Mouse (Mus musculus): ENCODE data around the gene Chpf. TPM values are rescaled to one million over a fixed set of nuclear protein-coding genes. Genes with fewer than 3 reads are reported as not detected.

The Chpf gene
- polyA plus RNA-seq, 1 experiment from 2014 or later, result 39.7 TPM

GRCm38 (mm10) chr1:75511437-75512210 lies 32.5 kb upstream of the Chpf start:
- H3K4me2 ChIP-seq (ENCODE audit: low read length), result no peak overlapping the region
- H3K4me1 ChIP-seq (ENCODE audit: control insufficient read depth, insufficient read depth, low read length), result peaks cover 6% of the 10 kb centered on the region
- H3K36me3 ChIP-seq (ENCODE audit: control insufficient read depth, insufficient read depth, low read length), result no peaks in the 10 kb centered on the region
- H3K27ac ChIP-seq (replicated peaks; ENCODE audit: low read depth, low read length), result no peak overlapping the region
- H3K9ac ChIP-seq (replicated peaks; ENCODE audit: low read length), result no peak overlapping the region
- ATAC-seq (ENCODE audit: low FRiP score, low TSS enrichment) (no peak), DNase-seq (no peak)
- WGBS, result 74% methylated on average over 4 of the region's 4 CpGs
- H3K27me3 ChIP-seq (ENCODE audit: control insufficient read depth, insufficient read depth, low read length), result no peaks in the 10 kb centered on the region
- no peaks in the 10 kb centered on the region for H3K9me3 ChIP-seq (ENCODE audit: control insufficient read depth, low read length)
- H3K4me3 ChIP-seq (replicated peaks; ENCODE audit: low read depth, low read length), result no peak overlapping the region

- Histone ChIP-seq H3K4me3 (replicated peaks; ENCODE audit: low read depth, low read length) (no peak overlapping the region), H3K36me3 (ENCODE audit: control insufficient read depth, insufficient read depth, low read length) (no peaks in the 10 kb centered on the region), H3K9ac (replicated peaks; ENCODE audit: low read length) (no peak overlapping the region), H3K27me3 (ENCODE audit: control insufficient read depth, insufficient read depth, low read length) (no peaks in the 10 kb centered on the region), H3K4me2 (ENCODE audit: low read length) (no peak overlapping the region), H3K4me1 (ENCODE audit: control insufficient read depth, insufficient read depth, low read length) (peaks cover 9% of the 10 kb centered on the region), H3K27ac (replicated peaks; ENCODE audit: low read depth, low read length) (no peak overlapping the region), H3K9me3 (ENCODE audit: control insufficient read depth, low read length) (no peaks in the 10 kb centered on the region)
- DNase-seq, result no peak
- no peak for ATAC-seq (ENCODE audit: low FRiP score, low TSS enrichment)
- 78% methylated on average over 5 of the region's 5 CpGs for WGBS
These were observed 31.0 kb upstream of the Chpf start for GRCm38 (mm10) chr1:75510154-75510553.

GRCm38 (mm10) chr1:75509586-75509985 lies 30.5 kb upstream of the Chpf start:
- Histone ChIP-seq H3K27me3 (ENCODE audit: control insufficient read depth, insufficient read depth, low read length) (no peaks in the 10 kb centered on the region), H3K36me3 (ENCODE audit: control insufficient read depth, insufficient read depth, low read length) (no peaks in the 10 kb centered on the region), H3K4me3 (replicated peaks; ENCODE audit: low read depth, low read length) (no peak overlapping the region), H3K27ac (replicated peaks; ENCODE audit: low read depth, low read length) (no peak overlapping the region), H3K9me3 (ENCODE audit: control insufficient read depth, low read length) (no peaks in the 10 kb centered on the region), H3K4me2 (ENCODE audit: low read length) (no peak overlapping the region), H3K9ac (replicated peaks; ENCODE audit: low read length) (no peak overlapping the region), H3K4me1 (ENCODE audit: control insufficient read depth, insufficient read depth, low read length) (peaks cover 14% of the 10 kb centered on the region)
- 48% methylated on average over 20 of the region's 20 CpGs for WGBS
- ATAC-seq (ENCODE audit: low FRiP score, low TSS enrichment) (no peak), DNase-seq (no peak)

- no peak for ATAC-seq (ENCODE audit: low FRiP score, low TSS enrichment)
- H3K27me3 ChIP-seq (ENCODE audit: control insufficient read depth, insufficient read depth, low read length), result 0 out of 2 replicates have a peak, but pooled peaks cover 5% of the 10 kb centered on the region
- peaks cover 3% of the 10 kb centered on the region; the same call in 1 of the 2 replicates for H3K36me3 ChIP-seq (ENCODE audit: control insufficient read depth, insufficient read depth, low read length)
- WGBS, result 75% methylated on average over 10 of the region's 10 CpGs
- H3K9ac ChIP-seq (replicated peaks; ENCODE audit: low read length), result peak within 1 kb of the TSS; percentile 91
- H3K4me3 ChIP-seq (replicated peaks; ENCODE audit: low read depth, low read length), result peak within 1 kb of the TSS; percentile 56
- peaks cover 18% of the 10 kb centered on the region for H3K4me1 ChIP-seq (ENCODE audit: control insufficient read depth, insufficient read depth, low read length)
- no peaks in the 10 kb centered on the region for H3K9me3 ChIP-seq (ENCODE audit: control insufficient read depth, low read length)
- peak within 1 kb of the TSS; percentile 80 for H3K4me2 ChIP-seq (ENCODE audit: low read length)
- peak within 1 kb of the TSS; percentile 90 for H3K27ac ChIP-seq (replicated peaks; ENCODE audit: low read depth, low read length)
- no peak for DNase-seq
These were observed 27.9 kb upstream of the Chpf start, which contains the start of gene Inha for GRCm38 (mm10) chr1:75507006-75507405. Inha (plus strand) TSS chr1:75507077.

GRCm38 (mm10) chr1:75505956-75506831 lies 27.1 kb upstream of the Chpf start, which contains the start of gene Obsl1:
Obsl1 (minus strand) TSS chr1:75506452.
- H3K4me3 ChIP-seq (replicated peaks; ENCODE audit: low read depth, low read length), result peak within 1 kb of the TSS; percentile 56
- H3K9me3 ChIP-seq (ENCODE audit: control insufficient read depth, low read length), result no peaks in the 10 kb centered on the region
- 0 out of 2 replicates have a peak, but pooled peaks cover 5% of the 10 kb centered on the region for H3K27me3 ChIP-seq (ENCODE audit: control insufficient read depth, insufficient read depth, low read length)
- peaks cover 18% of the 10 kb centered on the region for H3K4me1 ChIP-seq (ENCODE audit: control insufficient read depth, insufficient read depth, low read length)
- peak; percentile 61 for ATAC-seq (ENCODE audit: low FRiP score, low TSS enrichment)
- peaks cover 11% of the 10 kb centered on the region for H3K36me3 ChIP-seq (ENCODE audit: control insufficient read depth, insufficient read depth, low read length)
- peak within 1 kb of the TSS; percentile 80 for H3K4me2 ChIP-seq (ENCODE audit: low read length)
- WGBS, result under 1% methylated on average over 65 of the region's 65 CpGs
- H3K9ac ChIP-seq (replicated peaks; ENCODE audit: low read length), result peak within 1 kb of the TSS; percentile 91
- DNase-seq, result peak; percentile 77
- peak within 1 kb of the TSS; percentile 90 for H3K27ac ChIP-seq (replicated peaks; ENCODE audit: low read depth, low read length)

- ATAC-seq (ENCODE audit: low FRiP score, low TSS enrichment), result peak; percentile 75
- Histone ChIP-seq H3K27me3 (ENCODE audit: control insufficient read depth, insufficient read depth, low read length) (0 out of 2 replicates have a peak, but pooled peaks cover 5% of the 10 kb centered on the region), H3K4me2 (ENCODE audit: low read length) (peak overlapping the region; percentile 80), H3K27ac (replicated peaks; ENCODE audit: low read depth, low read length) (peak overlapping the region; percentile 90), H3K4me1 (ENCODE audit: control insufficient read depth, insufficient read depth, low read length) (peaks cover 18% of the 10 kb centered on the region), H3K9me3 (ENCODE audit: control insufficient read depth, low read length) (no peaks in the 10 kb centered on the region), H3K9ac (replicated peaks; ENCODE audit: low read length) (peak overlapping the region; percentile 91), H3K36me3 (ENCODE audit: control insufficient read depth, insufficient read depth, low read length) (peaks cover 19% of the 10 kb centered on the region), H3K4me3 (replicated peaks; ENCODE audit: low read depth, low read length) (peak overlapping the region; percentile 56)
- peak; percentile 91 for DNase-seq
- WGBS, result under 1% methylated on average over 84 of the region's 84 CpGs
These were observed 26.2 kb upstream of the Chpf start for GRCm38 (mm10) chr1:75505159-75505955.

- no peak for DNase-seq
- H3K9ac ChIP-seq (replicated peaks; ENCODE audit: low read length), result peak overlapping the region; percentile 91
- peaks cover 27% of the 10 kb centered on the region for H3K36me3 ChIP-seq (ENCODE audit: control insufficient read depth, insufficient read depth, low read length)
- H3K27me3 ChIP-seq (ENCODE audit: control insufficient read depth, insufficient read depth, low read length), result 0 out of 2 replicates have a peak, but pooled peaks cover 5% of the 10 kb centered on the region
- no peaks in the 10 kb centered on the region for H3K9me3 ChIP-seq (ENCODE audit: control insufficient read depth, low read length)
- peak overlapping the region; percentile 80 for H3K4me2 ChIP-seq (ENCODE audit: low read length)
- ATAC-seq (ENCODE audit: low FRiP score, low TSS enrichment), result no peak
- H3K27ac ChIP-seq (replicated peaks; ENCODE audit: low read depth, low read length), result peak overlapping the region; percentile 90
- H3K4me1 ChIP-seq (ENCODE audit: control insufficient read depth, insufficient read depth, low read length), result peaks cover 18% of the 10 kb centered on the region
- peak overlapping the region; percentile 56 for H3K4me3 ChIP-seq (replicated peaks; ENCODE audit: low read depth, low read length)
- WGBS, result 67% methylated on average over 9 of the region's 9 CpGs
These were observed 25.3 kb upstream of the Chpf start for GRCm38 (mm10) chr1:75504256-75505045.
